Mouse (Mus musculus): ENCODE results near the gene Pprc1. TPM values are rescaled to one million over a fixed set of nuclear protein-coding genes. Genes with fewer than 3 reads are reported as not detected.

The Pprc1 gene
- polyA plus RNA-seq, 1 experiment from 2014 or later, result 33.2 TPM

DNA sequence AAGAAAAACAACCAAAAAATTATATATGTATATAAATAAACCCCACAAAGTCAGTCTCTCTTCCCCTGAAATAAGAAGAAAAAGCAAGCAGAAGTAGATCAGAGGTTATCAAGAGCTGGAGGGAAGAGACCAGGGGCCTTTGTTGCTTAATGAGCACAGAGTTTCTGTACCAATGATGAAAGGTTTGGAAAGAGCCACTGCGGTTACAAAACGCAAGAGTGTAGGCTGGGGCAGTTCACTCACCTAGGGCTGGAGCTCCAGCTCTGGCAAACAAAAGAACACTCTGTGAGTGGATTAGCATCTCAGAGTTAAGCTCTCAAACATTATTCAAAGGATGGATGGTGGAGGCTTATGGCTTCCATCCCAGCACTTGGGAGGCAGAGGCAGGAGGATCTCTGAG, 65.5 kb downstream of the Pprc1 start:
- ATAC-seq (no peak), DNase-seq (ENCODE audit: low read depth, low spot score) (no peak)
- in situ Hi-C loops (cut with MboI; ENCODE audit: low pct_unique_long_range_greater_than_20kb), result no loop called here
- ChIA-PET POLR2A (no interaction called here), CTCF (no interaction called here)
- no peak for TF ChIP-seq CTCF (IDR thresholded peaks at IDR 0.05)
- H3K27me3 ChIP-seq, result peaks cover 47% of the 10 kb centered on the region

DNA sequence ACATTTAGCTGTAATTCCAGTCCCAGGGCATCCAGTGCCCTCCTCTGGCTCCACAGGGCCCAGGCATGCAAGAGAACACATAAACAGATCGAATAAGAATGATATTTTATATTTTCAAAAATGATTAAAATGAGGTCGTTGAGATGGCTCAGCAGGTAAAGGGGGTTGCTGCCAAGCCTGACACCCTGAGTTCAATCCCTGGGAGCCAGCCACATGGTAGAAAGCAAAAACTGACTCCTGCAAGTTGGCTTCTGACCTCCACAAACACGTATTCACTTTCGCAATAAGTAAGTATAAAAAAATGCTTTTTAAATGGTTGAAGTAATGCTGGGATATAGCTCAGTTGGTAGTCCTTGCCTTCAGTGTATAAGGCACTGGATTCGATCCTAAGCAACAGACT, 66.1 kb downstream of the Pprc1 start:
- CTCF ChIA-PET, result interaction anchor here (1.0 to 1.3 kb wide), 2 partner anchors 9 to 10 kb away, joined by 3 read pairs; no protein-coding TSS in a partner anchor
- in situ Hi-C loops (cut with MboI; ENCODE audit: low pct_unique_long_range_greater_than_20kb), result no loop called here
- ATAC-seq (no peak), DNase-seq (ENCODE audit: low read depth, low spot score) (no peak)
- peaks cover 51% of the 10 kb centered on the region for H3K27me3 ChIP-seq
- POLR2A ChIA-PET, result no interaction called here
- no peak for TF ChIP-seq CTCF (IDR thresholded peaks at IDR 0.05)

DNA sequence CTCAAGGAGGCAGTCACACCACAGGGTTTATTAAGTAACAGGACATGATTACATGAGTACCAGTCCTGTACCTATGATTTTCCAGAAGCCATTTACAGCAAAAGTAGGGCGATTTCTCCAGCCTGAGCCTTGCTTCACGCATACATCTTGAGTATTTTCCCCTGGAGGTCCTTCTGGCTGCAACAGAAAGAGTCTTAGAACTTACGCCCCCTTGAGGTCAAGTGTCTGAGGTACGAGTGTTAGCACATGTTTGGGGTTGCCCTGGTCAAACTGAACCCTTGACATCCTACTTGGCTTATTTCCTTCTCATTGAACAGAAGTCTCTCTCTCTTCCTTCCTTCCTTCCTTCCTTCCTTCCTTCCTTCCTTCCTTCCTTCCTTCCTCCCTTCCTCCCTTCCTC, 69.9 kb downstream of the Pprc1 start:
- ChIA-PET CTCF (no interaction called here), POLR2A (no interaction called here)
- peaks cover 55% of the 10 kb centered on the region for H3K27me3 ChIP-seq
- DNase-seq (ENCODE audit: low read depth, low spot score) (no peak), ATAC-seq (no peak)
- TF ChIP-seq CTCF (IDR thresholded peaks at IDR 0.05), result no peak
- in situ Hi-C loops (cut with MboI; ENCODE audit: low pct_unique_long_range_greater_than_20kb), result no loop called here

DNA sequence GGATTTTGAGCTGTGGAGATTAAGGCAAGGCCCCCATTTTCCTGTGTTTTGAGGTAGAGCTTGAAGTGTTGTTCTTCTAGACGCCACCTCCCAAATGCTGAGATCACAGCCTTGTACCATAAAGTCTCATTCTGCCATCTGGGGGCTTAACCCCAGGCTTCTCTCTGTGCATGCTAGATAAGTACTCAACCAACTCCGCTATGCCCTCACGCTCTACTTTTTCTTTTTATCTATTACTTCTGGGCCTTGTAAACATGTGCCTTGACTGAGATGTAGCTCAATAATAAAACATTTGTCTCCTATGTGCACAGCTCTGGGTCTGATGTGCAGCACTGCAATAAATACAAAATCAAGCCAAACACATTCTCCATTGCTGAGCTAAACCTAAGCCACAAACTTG, 74.8 kb downstream of the Pprc1 start:
- no peak for TF ChIP-seq CTCF (IDR thresholded peaks at IDR 0.05)
- DNase-seq (ENCODE audit: low read depth, low spot score) (no peak), ATAC-seq (no peak)
- ChIA-PET POLR2A (interaction anchor here (0.6 kb wide), 1 partner anchor 32 kb away, joined by 3 read pairs; no protein-coding TSS in a partner anchor), CTCF (interaction anchor here (1.1 to 1.2 kb wide), 2 partner anchors 9 to 34 kb away, joined by 3 read pairs; no protein-coding TSS in a partner anchor)
- peaks cover 64% of the 10 kb centered on the region for H3K27me3 ChIP-seq
- in situ Hi-C loops (cut with MboI; ENCODE audit: low pct_unique_long_range_greater_than_20kb), result no loop called here

DNA sequence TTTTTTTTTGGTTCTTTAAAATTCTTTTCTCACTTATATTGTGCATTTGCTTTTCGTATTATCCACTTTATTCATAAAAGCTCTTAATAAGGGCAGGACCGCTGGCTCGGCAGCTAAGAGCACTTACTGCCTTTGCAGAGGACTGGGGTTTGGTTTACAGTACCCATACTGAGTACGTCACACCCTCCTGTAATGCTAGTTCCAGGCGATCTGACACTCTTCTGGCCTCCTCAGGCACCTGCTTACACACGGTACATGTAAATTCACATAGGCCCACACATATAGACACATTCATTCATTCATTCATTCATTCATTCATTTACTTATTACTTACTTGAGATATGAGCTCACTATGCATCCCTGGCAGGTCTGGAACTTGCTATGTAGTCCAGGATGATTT, 76.2 kb downstream of the Pprc1 start:
- no peak for ATAC-seq
- DNase-seq (ENCODE audit: low read depth, low spot score), result no peak
- H3K27me3 ChIP-seq, result peaks cover 66% of the 10 kb centered on the region
- ChIA-PET CTCF (interaction anchor here (1.1 kb wide), 1 partner anchor 138 kb away, joined by 3 read pairs; no protein-coding TSS in a partner anchor), POLR2A (no interaction called here)
- in situ Hi-C loops (cut with MboI; ENCODE audit: low pct_unique_long_range_greater_than_20kb), result no loop called here
- no peak for TF ChIP-seq CTCF (IDR thresholded peaks at IDR 0.05)

Other genes with a start within 250 kb of the Pprc1 start
- gene Kcnip2, start 228.8 kb upstream of the Pprc1 start, polyA plus RNA-seq (2021), result 0.10 TPM
- 18.4 TPM for gene Armh3, start 46.4 kb upstream of the Pprc1 start, polyA plus RNA-seq (2021)
- 15.6 TPM for gene Hps6, start 41.4 kb upstream of the Pprc1 start, polyA plus RNA-seq (2021)
- 169 TPM for gene Ldb1, start 328 bp downstream of the Pprc1 start, polyA plus RNA-seq (2021)
- 66.3 TPM for gene Nolc1, start 31.0 kb downstream of the Pprc1 start, polyA plus RNA-seq (2021)
- not detected for gene Elovl3, start 87.0 kb downstream of the Pprc1 start, polyA plus RNA-seq (2021)
- not detected for gene Pitx3, start 103.4 kb downstream of the Pprc1 start, polyA plus RNA-seq (2021)
- 55.0 TPM for gene Gbf1, start 107.6 kb downstream of the Pprc1 start, polyA plus RNA-seq (2021)

Measured in Patski (cell line).